Mouse (Mus musculus) spleen, postnatal 4 days (tissue): ENCODE measurements at regions not wholly inside any gene's neighbourhood (a gene's known extent, or its start where the extent isn't known, plus 50 kb on each side); places are given as distances from the start of the nearest gene placed in this dataset.

Source experiments
- DNase-seq, 2 experiments: peaks; one replicate each; pipeline ENCODE4 v3.0.0; 2022; ENCODE audit warnings: low spot score in 2 of 2

GRCm38 (mm10) chr12:16268621-16269165 is 342.1 kb downstream of the Lpin1 start:
- DNase-seq, result no peak

GRCm38 (mm10) chr12:16261465-16261864 is 349.3 kb downstream of the Lpin1 start:
- no peak for DNase-seq

- DNase-seq, result no peak
These were observed 349.8 kb downstream of the Lpin1 start for GRCm38 (mm10) chr12:16260981-16261380.

- no peak for DNase-seq
These were observed 350.3 kb downstream of the Lpin1 start for GRCm38 (mm10) chr12:16260501-16260900.

- DNase-seq, result no peak
These were observed 360.1 kb downstream of the Lpin1 start for GRCm38 (mm10) chr12:16250621-16251020.

- no peak for DNase-seq
These were observed 360.7 kb downstream of the Lpin1 start for GRCm38 (mm10) chr12:16250096-16250495.

- DNase-seq, result no peak
These were observed 371.0 kb downstream of the Lpin1 start for GRCm38 (mm10) chr12:16239792-16240191.

- no peak for DNase-seq
These were observed 373.3 kb downstream of the Lpin1 start for GRCm38 (mm10) chr12:16237498-16237897.

GRCm38 (mm10) chr12:16233559-16233958 is 377.2 kb downstream of the Lpin1 start:
- DNase-seq, result no peak

- no peak for DNase-seq
These were observed 377.9 kb downstream of the Lpin1 start for GRCm38 (mm10) chr12:16232828-16233227.

- no peak for DNase-seq
These were observed 378.7 kb downstream of the Lpin1 start for GRCm38 (mm10) chr12:16232051-16232450.

GRCm38 (mm10) chr12:16231093-16231492 is 379.7 kb downstream of the Lpin1 start:
- DNase-seq, result no peak

GRCm38 (mm10) chr12:16225428-16225827 is 385.3 kb downstream of the Lpin1 start:
- no peak for DNase-seq

GRCm38 (mm10) chr12:16222836-16223450 is 387.8 kb downstream of the Lpin1 start:
- no peak for DNase-seq

GRCm38 (mm10) chr12:16222205-16222604 is 388.6 kb downstream of the Lpin1 start:
- no peak for DNase-seq

- no peak for DNase-seq
These were observed 389.6 kb downstream of the Lpin1 start for GRCm38 (mm10) chr12:16221142-16221541.

GRCm38 (mm10) chr12:16220561-16220960 is 390.2 kb downstream of the Lpin1 start:
- DNase-seq, result no peak

- no peak for DNase-seq
These were observed 391.9 kb downstream of the Lpin1 start for GRCm38 (mm10) chr12:16218906-16219305.

GRCm38 (mm10) chr12:16210553-16210952 is 393.8 kb upstream of the Trib2 start:
- no peak for DNase-seq

GRCm38 (mm10) chr12:16210111-16210510 is 393.4 kb upstream of the Trib2 start:
- no peak for DNase-seq

- no peak for DNase-seq
These were observed 388.2 kb upstream of the Trib2 start for GRCm38 (mm10) chr12:16204941-16205340.

- no peak for DNase-seq
These were observed 380.2 kb upstream of the Trib2 start for GRCm38 (mm10) chr12:16196917-16197316.

GRCm38 (mm10) chr12:16191803-16192389 is 375.2 kb upstream of the Trib2 start:
- no peak for DNase-seq
